Mouse (Mus musculus) retina, postnatal 1 day (tissue): ENCODE results near the gene Ankrd66.
A peak's percentile ranks its signal among the peaks of the same experiment; 100 is the strongest.
"Not testable (repeated sequence)": the region's sequence is repeated elsewhere in the genome, so short reads cannot be mapped to it uniquely, and the experiment has no call there.

ENCODE experiments used
- DNase-seq: peaks from one replicate; pipeline ENCODE4 v3.0.0-alpha.2; 2012

Ankrd66 gene

GRCm38 (mm10) chr17:43543539-43543938, at the start of gene Ankrd66:
Gene Ankrd66, minus strand, starts transcription at chr17:43543639.
- DNase-seq = no peak

- DNase-seq = no peak
These were observed 49.2 kb upstream of the Ankrd66 start for GRCm38 (mm10) chr17:43592296-43593291.

DNA sequence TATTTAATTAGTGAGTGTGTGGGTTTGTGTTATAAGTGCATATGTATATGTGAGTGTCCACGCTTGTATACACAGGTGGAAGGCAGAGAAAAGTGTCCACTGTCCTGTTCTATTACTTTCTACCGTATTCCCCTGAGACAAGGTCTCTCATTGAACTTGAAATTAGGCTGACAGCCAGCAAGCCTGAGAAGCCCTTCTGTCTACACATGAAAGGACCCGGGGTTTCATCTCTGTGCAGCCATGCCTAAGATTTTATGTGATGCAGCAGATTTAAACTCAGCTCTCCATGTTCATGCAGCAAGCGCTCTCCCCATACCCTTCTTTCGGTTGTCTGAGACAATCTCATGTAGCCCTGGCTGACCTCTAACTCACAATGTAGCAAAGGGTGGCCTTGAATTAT, 47.1 kb upstream of the Ankrd66 start:
- peak; percentile 47 for DNase-seq

- DNase-seq = no peak
These were observed 46.3 kb upstream of the Ankrd66 start for GRCm38 (mm10) chr17:43589750-43590149.

DNA sequence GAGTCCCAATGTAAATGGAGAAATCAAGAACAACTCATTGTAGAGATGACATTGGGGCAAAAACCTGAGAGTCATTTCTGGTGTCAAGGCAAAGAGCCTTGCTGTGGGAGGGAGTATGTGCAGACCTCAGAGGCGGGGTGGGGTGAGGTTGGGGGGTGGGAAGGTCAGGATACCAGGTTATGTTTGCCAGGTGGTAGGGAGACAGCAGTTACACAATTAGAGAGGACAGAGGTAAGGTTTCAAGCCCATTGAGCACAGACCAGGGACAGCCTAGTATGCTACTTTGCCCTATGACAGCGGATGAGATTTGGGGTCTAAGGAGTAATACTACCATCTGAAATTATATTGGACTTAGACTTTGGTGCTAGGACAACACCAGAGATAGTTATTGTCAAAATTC, 43.8 kb upstream of the Ankrd66 start:
- no peak for DNase-seq

- no peak for DNase-seq
These were observed 41.3 kb upstream of the Ankrd66 start for GRCm38 (mm10) chr17:43584771-43585170.

- DNase-seq = peak; percentile 57
These were observed 37.6 kb upstream of the Ankrd66 start for GRCm38 (mm10) chr17:43581012-43581467.

DNA sequence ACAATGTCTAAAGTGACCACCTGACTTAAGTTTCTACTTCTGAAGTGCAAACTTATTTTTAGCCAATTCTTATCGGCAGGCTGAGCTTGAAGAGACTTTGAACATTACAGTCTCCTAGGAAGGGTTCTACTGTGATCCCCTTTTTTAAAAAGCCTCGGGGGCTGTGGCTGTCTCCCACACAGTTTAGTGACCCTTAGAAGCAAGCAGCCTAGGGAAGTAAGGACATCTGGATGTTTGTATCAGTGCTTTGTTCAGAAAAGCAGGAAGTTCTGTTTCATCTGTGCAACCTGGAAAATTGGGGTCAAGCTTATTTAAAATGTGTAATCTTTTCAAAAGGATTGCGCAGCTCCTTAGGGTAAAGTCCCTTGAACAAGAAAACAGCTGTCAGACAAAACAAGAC, 37.0 kb upstream of the Ankrd66 start:
- DNase-seq = peak; percentile 29

- DNase-seq = no peak
These were observed 30.2 kb upstream of the Ankrd66 start for GRCm38 (mm10) chr17:43573624-43574073.

GRCm38 (mm10) chr17:43569287-43569686, 25.8 kb upstream of the Ankrd66 start:
- DNase-seq = peak; percentile 61

DNA sequence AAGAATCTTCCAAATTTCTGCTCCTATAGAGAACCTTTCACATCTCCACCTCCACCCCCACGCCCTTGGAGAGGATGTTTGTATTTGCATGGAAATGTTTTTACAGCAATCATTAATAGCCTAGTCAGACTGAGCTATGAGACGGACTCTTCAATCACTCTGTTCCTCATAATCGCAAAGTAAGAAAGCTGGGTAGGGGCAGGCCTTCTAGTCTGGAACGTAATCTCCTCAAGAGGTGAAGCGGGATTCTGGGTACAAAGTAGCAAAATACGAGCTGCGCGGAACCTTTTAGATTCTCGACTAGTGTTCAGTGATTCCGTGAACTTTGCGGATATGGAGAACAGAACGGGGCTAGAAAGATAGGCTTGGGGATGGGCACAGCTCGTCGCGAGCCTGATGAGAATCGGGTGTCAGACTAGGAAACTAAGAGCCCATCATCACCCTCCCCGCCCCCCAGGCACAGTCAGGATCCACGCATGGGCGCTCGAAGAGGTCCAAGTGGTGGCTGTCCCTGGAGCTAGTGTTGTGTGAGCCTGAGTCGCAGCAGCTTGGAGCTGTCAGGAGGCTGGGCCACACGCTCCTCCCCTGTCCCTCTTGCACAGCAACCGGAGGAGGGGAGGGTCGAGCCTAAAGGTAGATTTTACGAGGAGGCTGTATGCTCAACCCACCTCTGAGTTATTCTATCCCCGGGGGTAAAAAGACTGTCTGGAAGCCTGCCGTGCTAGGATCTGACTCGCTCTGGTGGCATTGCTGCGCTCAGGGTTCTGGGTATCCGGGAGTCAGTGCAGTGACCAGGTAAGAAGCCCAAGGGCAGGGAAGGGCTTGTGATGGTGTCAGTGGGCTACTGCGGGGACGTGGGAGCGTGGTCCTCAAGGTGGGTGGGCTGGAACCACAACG, 24.8 kb upstream of the Ankrd66 start, which contains the start of gene Pla2g7:
TSS of gene Pla2g7 (plus strand) at position 107 of the 897 bp plus-strand sequence.
- DNase-seq = peak; percentile 75

- peak; percentile 42 for DNase-seq
These were observed 24.2 kb upstream of the Ankrd66 start for GRCm38 (mm10) chr17:43567593-43567991.

DNA sequence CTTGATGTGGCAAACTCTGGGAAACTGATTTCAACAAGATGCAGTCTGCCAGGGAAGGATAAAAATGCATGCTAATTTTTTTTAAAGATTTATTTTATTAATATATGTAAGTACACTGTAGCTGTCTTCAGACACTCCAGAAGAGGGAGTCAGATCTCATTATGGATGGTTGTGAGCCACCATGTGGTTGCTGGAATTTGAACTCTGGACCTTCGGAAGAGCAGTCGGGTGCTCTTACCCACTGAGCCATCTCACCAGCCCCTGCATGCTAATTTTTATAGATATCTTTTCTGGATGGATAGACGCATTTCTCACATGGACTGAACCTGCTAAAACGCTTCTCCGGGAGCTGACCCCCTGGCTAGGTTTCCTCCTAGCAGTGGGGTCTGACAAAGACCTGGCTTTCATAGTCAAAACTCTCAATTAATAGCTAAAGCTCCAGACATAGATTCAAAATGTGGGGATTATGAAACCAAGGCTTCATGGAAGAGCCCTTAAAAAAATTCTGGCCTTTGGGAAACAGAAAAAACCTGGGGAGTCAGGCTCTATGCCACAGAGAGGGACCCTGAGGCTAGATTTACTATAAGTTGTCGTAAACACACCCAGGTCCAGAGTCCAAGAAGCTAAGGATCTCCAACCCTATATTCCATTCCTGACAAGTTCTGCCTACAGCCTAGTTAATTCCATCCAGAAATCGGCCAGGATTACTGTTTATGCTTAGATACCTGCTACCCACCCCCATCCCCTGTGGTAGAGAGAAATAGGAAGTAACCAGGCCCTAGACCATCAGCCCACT, 20.0 kb upstream of the Ankrd66 start:
- DNase-seq = no peak

GRCm38 (mm10) chr17:43558678-43559077, 15.2 kb upstream of the Ankrd66 start:
- no peak for DNase-seq

DNA sequence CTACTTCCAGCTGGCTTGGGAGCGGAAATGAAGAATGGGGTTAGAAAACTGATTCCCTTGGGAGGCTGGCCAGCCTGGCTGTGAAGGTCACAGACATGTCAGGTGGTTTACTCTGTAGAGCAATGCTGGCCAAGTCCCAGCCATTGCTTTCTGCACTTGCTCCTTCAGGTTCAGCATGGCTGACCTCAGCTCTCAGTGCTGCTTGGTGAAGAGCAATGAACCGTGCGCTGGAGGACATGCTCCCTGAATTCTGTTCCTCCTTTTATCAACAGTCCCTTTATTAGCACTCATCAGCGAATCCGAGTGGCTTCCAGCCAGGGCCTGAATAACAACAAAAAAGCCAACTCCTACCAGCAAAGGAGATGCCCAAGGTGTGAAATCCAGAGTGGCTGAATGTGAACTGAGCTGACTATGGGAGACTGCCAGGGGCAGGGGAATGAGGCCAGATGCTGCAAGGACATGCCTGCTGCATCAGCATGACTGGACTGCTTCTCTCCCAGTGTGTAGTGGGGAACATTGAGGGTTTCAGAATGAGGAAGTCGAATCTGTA, 14.2 kb upstream of the Ankrd66 start:
- DNase-seq = peak; percentile 54

DNA sequence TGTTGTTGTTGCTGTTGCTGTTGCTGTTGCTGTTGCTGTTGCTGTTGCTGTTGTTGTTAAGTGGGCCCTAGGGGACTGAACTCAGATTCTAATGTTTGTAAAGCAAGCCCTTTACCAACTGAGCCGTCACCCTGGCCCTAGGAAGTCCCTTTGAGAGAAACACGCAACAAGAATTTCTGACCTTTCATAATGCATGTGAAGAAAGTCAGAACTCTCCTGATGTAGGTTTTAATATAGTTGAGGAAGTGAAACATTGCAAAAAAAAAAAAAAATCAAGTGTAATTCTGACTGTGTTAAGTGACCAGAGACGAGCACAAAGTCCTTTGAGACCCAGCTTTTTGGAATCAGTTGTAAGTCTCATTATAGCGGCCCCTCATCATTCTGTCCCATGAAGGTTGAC, 13.7 kb upstream of the Ankrd66 start:
- no peak for DNase-seq

GRCm38 (mm10) chr17:43554516-43555403, 11.3 kb upstream of the Ankrd66 start:
- DNase-seq = no peak

GRCm38 (mm10) chr17:43551122-43551630, 7.7 kb upstream of the Ankrd66 start:
- DNase-seq = no peak

DNA sequence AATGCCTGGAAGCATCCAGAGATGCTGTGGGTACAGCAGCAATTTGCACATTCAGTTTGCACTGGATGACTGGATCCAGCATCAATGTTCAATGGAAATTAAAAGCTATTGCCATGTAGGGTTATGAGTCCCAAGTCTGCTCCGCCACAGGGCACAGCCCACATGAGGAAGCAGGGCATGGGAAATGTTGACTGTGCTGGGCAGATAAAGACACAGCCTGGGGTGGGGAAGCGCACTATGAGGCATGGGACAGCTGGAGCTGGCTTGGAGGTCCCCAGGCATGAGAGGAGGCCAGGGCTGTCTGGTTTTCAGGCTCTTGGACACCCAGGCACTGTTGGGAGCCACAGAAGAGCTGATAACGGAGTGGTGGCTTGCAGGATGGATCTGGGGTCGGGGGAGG, 601 bp upstream of the Ankrd66 start:
- DNase-seq = no peak

- DNase-seq = no peak
These were observed 4.7 kb downstream of the Ankrd66 start for GRCm38 (mm10) chr17:43538767-43539166.

- DNase-seq = not testable (repeated sequence)
These were observed 6.6 kb downstream of the Ankrd66 start for GRCm38 (mm10) chr17:43536841-43537240.
